Mouse (Mus musculus): ENCODE data around the gene Shtn1. TPM values are rescaled to one million over a fixed set of nuclear protein-coding genes. Genes with fewer than 3 reads are reported as not detected.

The Shtn1 gene
- total RNA-seq (2023; ENCODE audit: inconsistent age), result 0.19 to 0.36 TPM (median 0.26 TPM) in 3 of 4 replicates, not detected in the other

DNA sequence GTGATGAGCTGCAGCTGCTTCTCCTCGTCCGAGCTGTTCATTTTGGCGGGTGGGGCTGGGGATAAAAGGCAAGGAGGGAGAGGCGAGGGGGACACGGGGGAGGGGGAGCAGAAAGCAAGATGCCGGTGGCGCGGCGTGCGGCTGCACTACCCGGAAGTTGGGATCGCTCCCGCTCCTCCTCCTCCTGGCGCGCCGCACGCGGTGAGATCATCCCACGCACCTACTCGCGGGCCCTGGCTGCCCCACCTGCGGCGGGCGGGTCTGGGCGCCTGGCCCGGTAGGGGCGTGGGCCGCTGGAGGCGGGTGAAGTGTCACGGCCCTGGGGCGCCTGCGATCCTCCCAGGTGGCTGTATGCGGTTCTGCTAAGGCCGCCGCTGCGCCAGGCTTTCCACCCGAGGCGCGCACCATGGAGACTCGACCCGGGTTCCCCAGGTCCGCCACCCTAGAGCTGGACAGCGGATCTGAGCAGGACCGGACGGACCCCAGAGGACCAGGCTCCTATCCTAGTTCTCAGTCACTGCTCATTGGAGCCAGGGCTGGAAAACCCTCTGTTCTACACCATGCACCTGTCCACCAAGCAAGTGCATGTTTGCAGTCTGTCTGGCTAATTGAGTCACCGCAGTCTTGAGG lies at the start of gene Shtn1:
Gene Shtn1 (minus strand): TSS at position 629 of the 630 bp plus-strand sequence.

DNA sequence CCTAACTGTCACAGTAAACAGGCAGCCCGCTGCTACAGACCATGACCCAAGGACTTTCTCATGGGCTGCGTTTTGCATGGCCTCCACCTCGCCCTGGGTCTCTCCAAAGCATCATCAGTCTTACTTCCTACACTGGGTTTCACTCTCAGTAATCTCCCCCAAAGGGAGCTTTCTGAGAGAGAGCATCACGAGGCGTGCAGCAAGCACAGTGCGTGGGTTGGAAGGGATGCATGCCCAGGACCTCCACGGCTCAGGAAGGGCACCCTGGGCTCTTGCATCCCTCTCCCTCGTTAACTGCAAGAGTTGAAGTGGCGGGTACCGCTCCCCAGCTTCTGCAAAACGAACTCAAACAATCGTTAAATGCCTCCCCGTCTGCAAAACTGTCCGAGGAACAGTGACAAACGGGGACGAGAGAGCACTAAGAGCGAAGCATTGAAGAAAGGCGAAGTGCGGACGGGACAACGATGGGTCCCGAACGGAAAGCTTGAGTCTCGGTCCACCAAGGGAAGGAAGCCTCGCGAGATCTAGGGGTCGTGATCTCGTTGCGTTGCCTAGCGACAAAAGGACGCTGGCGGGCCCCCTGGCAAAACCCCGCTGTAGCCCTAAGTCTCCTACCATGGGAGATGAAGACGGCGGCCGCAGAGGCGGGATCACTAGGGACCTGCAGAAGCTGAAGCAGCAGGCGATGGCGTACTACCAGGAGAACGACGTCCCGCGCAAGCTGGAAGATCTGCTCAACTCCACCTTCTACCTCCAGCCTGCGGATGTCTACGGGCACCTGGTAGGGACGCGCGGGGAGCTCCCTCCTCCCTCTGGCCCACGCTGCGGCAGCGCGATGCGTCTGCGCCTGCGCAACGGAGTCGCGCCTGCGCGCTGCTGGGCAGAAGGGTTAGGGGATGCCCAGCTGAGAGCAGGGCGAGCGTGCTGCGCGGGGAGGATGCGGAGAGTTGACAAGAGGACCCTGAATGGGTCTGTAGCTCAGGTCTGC lies 132.8 kb downstream of the Shtn1 start, which contains the start of the genes Eno4 and Hspa12a:
Gene Eno4 (plus strand): TSS at position 585 of the 988 bp plus-strand sequence.
Gene Hspa12a (minus strand): TSS at position 814 of the 988 bp plus-strand sequence.

Other genes starting within 250 kb of the Shtn1 start
- 0.39 TPM in 1 of 4 replicates, not detected in the others for gene Eno4, start 132.7 kb downstream of the Shtn1 start, total RNA-seq (2023; ENCODE audit: inconsistent age)
- gene Hspa12a, start 132.4 kb downstream of the Shtn1 start, total RNA-seq (2023; ENCODE audit: inconsistent age), result 3.7 to 6.0 TPM (median 4.1 TPM) in 4 replicates
- gene Vax1, start 94.0 kb upstream of the Shtn1 start, total RNA-seq (2023; ENCODE audit: inconsistent age), result not detected in 4 replicates
- gene Kcnk18, start 143.1 kb upstream of the Shtn1 start, total RNA-seq (2023; ENCODE audit: inconsistent age), result not detected in 4 replicates
- 0.13 TPM in 1 of 4 replicates, not detected in the others for gene Slc18a2, start 184.8 kb upstream of the Shtn1 start, total RNA-seq (2023; ENCODE audit: inconsistent age)
- 816 to 1,692 TPM (median 1,234 TPM) in 4 replicates for gene Rps12-ps3, start 246.2 kb upstream of the Shtn1 start, total RNA-seq (2023; ENCODE audit: inconsistent age)